Mouse (Mus musculus): ENCODE results near the gene H3f3b.

The H3f3b gene

GRCm38 (mm10) chr11:116049610-116050009 is 21.8 kb upstream of the H3f3b start:
- no peak for DNase-seq (ENCODE audit: low spot score)

- no peak for DNase-seq (ENCODE audit: low spot score)
Observed at GRCm38 (mm10) chr11:116045173-116045572, 17.4 kb upstream of the H3f3b start.

- DNase-seq (ENCODE audit: low spot score): no peak
Observed at GRCm38 (mm10) chr11:116043286-116043685, 15.5 kb upstream of the H3f3b start.

GRCm38 (mm10) chr11:116042372-116043138 is 14.8 kb upstream of the H3f3b start:
- DNase-seq (ENCODE audit: low spot score): no peak

- no peak for DNase-seq (ENCODE audit: low spot score)
Observed at GRCm38 (mm10) chr11:116041833-116042232, 14.1 kb upstream of the H3f3b start.

GRCm38 (mm10) chr11:116040593-116040992 is 12.8 kb upstream of the H3f3b start:
- no peak for DNase-seq (ENCODE audit: low spot score)

GRCm38 (mm10) chr11:116037826-116038225 is 10.1 kb upstream of the H3f3b start:
- DNase-seq (ENCODE audit: low spot score): no peak

GRCm38 (mm10) chr11:116036671-116037070 is 8.9 kb upstream of the H3f3b start:
- no peak for DNase-seq (ENCODE audit: low spot score)

GRCm38 (mm10) chr11:116034584-116034983 is 6.8 kb upstream of the H3f3b start:
- no peak for DNase-seq (ENCODE audit: low spot score)

GRCm38 (mm10) chr11:116030898-116031845 is 3.4 kb upstream of the H3f3b start:
- DNase-seq (ENCODE audit: low spot score): no peak

GRCm38 (mm10) chr11:116030088-116030897 is 2.5 kb upstream of the H3f3b start, which contains the start of gene Unk:
Gene Unk (plus strand): TSS chr11:116030322.
- DNase-seq (ENCODE audit: low spot score): peak; percentile 99

- no peak for DNase-seq (ENCODE audit: low spot score)
Observed at GRCm38 (mm10) chr11:116029086-116029865, 1.5 kb upstream of the H3f3b start.

- no peak for DNase-seq (ENCODE audit: low spot score)
Observed at GRCm38 (mm10) chr11:116028177-116028865, 559 bp upstream of the H3f3b start.

GRCm38 (mm10) chr11:116025056-116025845 is 2.5 kb downstream of the H3f3b start:
- DNase-seq (ENCODE audit: low spot score): no peak

GRCm38 (mm10) chr11:116024356-116024808 is 3.4 kb downstream of the H3f3b start:
- DNase-seq (ENCODE audit: low spot score): peak; percentile 99

- DNase-seq (ENCODE audit: low spot score): peak; percentile 77
Observed at GRCm38 (mm10) chr11:116023771-116024355, 3.9 kb downstream of the H3f3b start.

- DNase-seq (ENCODE audit: low spot score): peak; percentile 53
Observed at GRCm38 (mm10) chr11:116023074-116023770, 4.5 kb downstream of the H3f3b start.

GRCm38 (mm10) chr11:116022256-116022780 is 5.4 kb downstream of the H3f3b start:
- DNase-seq (ENCODE audit: low spot score): peak; percentile 38
